Mouse (Mus musculus): ENCODE measurements around the gene Gm21698.
"Not testable (repeated sequence)": the region's sequence is repeated elsewhere in the genome, so short reads cannot be mapped to it uniquely, and the experiment has no call there.

Gm21698 gene

GRCm38 (mm10) chr5:25988550-25988949 is at the start of gene Gm21698:
Gene Gm21698 (minus strand): TSS chr5:25988650.
- DNase-seq (ENCODE audit: low read depth), result not testable (repeated sequence)

- not testable (repeated sequence) for DNase-seq (ENCODE audit: low read depth)
Measured at GRCm38 (mm10) chr5:26022816-26023215, 34.4 kb upstream of the Gm21698 start, which contains the start of gene Gm5862. Gene Gm5862 (minus strand): TSS chr5:26022916.

DNA sequence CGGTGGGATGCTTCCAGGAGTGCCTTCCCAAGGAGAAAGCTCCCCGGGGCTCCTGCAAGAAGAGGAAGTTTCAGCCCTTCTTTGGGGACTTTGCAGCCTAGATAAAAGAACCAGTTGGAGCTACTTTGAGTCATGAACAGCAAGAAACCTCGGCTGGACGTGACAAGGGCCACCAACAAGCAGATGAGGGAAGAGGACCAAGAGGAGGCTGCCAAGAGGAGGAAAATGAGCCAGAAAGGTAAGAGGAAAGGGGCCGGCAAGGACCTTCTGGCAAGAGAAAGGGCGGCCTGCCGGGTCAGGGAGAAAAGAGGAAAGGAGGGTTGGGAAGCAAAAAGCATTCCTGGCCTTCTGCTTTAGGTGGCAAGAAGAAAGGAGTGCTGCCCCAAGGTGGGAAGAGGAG is 19.2 kb upstream of the Gm21698 start:
- DNase-seq (ENCODE audit: low read depth), result not testable (repeated sequence)

GRCm38 (mm10) chr5:26006937-26007695 is 18.7 kb upstream of the Gm21698 start:
- not testable (repeated sequence) for DNase-seq (ENCODE audit: low read depth)

GRCm38 (mm10) chr5:26004698-26005097 is 16.2 kb upstream of the Gm21698 start, which contains the start of gene Gm1979:
Gene Gm1979 (minus strand): TSS chr5:26004798.
- DNase-seq (ENCODE audit: low read depth), result not testable (repeated sequence)

GRCm38 (mm10) chr5:25972563-25972962 is 15.9 kb downstream of the Gm21698 start, which contains the start of gene Gm21680:
Gene Gm21680 (minus strand): TSS chr5:25972663.
- DNase-seq (ENCODE audit: low read depth), result not testable (repeated sequence)

GRCm38 (mm10) chr5:25957050-25957449 is 31.4 kb downstream of the Gm21698 start:
- not testable (repeated sequence) for DNase-seq (ENCODE audit: low read depth)

- DNase-seq (ENCODE audit: low read depth), result not testable (repeated sequence)
Measured at GRCm38 (mm10) chr5:25956611-25957010, 31.8 kb downstream of the Gm21698 start.

GRCm38 (mm10) chr5:25954317-25954716 is 34.1 kb downstream of the Gm21698 start, which contains the start of gene Gm21671:
Gene Gm21671 (minus strand): TSS chr5:25954417.
- not testable (repeated sequence) for DNase-seq (ENCODE audit: low read depth)

DNA sequence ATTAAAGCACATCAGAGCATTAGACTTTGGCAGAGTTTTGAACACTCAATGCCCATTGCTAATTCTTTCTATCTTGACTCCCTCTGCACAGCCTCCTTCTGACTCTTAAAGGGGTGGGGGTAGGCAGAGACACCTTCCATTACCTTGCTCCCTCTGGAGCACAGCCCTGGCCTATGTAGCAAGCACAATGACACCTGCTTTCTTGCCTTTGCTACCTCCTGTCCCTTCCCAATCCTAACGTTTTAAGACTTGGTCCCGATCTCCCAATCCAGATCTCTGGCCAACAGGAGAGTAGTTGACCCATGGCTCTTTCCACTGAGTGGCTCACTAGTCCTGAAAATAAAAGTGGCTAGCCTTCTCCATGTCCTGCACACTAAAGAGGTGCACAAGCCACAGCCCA is 43.1 kb downstream of the Gm21698 start:
- not testable (repeated sequence) for DNase-seq (ENCODE audit: low read depth)

GRCm38 (mm10) chr5:25942281-25942680 is 46.2 kb downstream of the Gm21698 start, which contains the start of gene Gm21663:
Gene Gm21663 (minus strand): TSS chr5:25942381.
- DNase-seq (ENCODE audit: low read depth), result not testable (repeated sequence)
